Mouse (Mus musculus): ENCODE results near the gene Neu2. TPM values are rescaled to one million over a fixed set of nuclear protein-coding genes. Genes with fewer than 3 reads are reported as not detected.

The Neu2 gene
- polyA plus RNA-seq, 1 experiment = not detected

GRCm38 (mm10) chr1:87573800-87574215, 64.1 kb downstream of the Neu2 start, which contains the start of gene Ngef:
Ngef (minus strand) TSS chr1:87573870.
- no peaks in the 10 kb centered on the region for H3K4me1 ChIP-seq
- peaks cover 55% of the 10 kb centered on the region for H3K27me3 ChIP-seq (replicated peaks)
- no peak for TF ChIP-seq FLI1 (IDR thresholded peaks at IDR 0.05; ENCODE audit: low read length)
- no peak for TF ChIP-seq GATA1 (IDR thresholded peaks at IDR 0.05; ENCODE audit: borderline replicate concordance, low read length)
- H3K4me3 ChIP-seq (replicated peaks) = no peak within 1 kb of the TSS
- peaks cover 15% of the 10 kb centered on the region; the same call in 1 of the 2 replicates for H3K9me3 ChIP-seq
- H3K36me3 ChIP-seq (replicated peaks; ENCODE audit: low read length) = no peaks in the 10 kb centered on the region

- Histone ChIP-seq H3K36me3 (replicated peaks; ENCODE audit: low read length) (no peaks in the 10 kb centered on the region), H3K27me3 (replicated peaks) (peaks cover 50% of the 10 kb centered on the region), H3K4me3 (replicated peaks) (no peak overlapping the region), H3K9me3 (peaks cover 10% of the 10 kb centered on the region; the same call in 1 of the 2 replicates), H3K4me1 (no peaks in the 10 kb centered on the region; the same call in 1 of the 2 replicates)
- no peak for TF ChIP-seq FLI1 (IDR thresholded peaks at IDR 0.05; ENCODE audit: low read length)
- TF ChIP-seq GATA1 (IDR thresholded peaks at IDR 0.05; ENCODE audit: borderline replicate concordance, low read length) = no peak
Measured at GRCm38 (mm10) chr1:87574353-87574752, 64.7 kb downstream of the Neu2 start.

- Histone ChIP-seq H3K4me1 (no peaks in the 10 kb centered on the region; the same call in 1 of the 2 replicates), H3K27me3 (replicated peaks) (peaks cover 47% of the 10 kb centered on the region), H3K4me3 (replicated peaks) (no peak overlapping the region), H3K9me3 (peaks cover 5% of the 10 kb centered on the region; the same call in 1 of the 2 replicates), H3K36me3 (replicated peaks; ENCODE audit: low read length) (no peaks in the 10 kb centered on the region)
- TF ChIP-seq FLI1 (IDR thresholded peaks at IDR 0.05; ENCODE audit: low read length) = no peak
- no peak for TF ChIP-seq GATA1 (IDR thresholded peaks at IDR 0.05; ENCODE audit: borderline replicate concordance, low read length)
Measured at GRCm38 (mm10) chr1:87574785-87575184, 65.1 kb downstream of the Neu2 start.

- H3K4me1 ChIP-seq = peaks cover 11% of the 10 kb centered on the region
- no peak for TF ChIP-seq GATA1 (IDR thresholded peaks at IDR 0.05; ENCODE audit: borderline replicate concordance, low read length)
- TF ChIP-seq FLI1 (IDR thresholded peaks at IDR 0.05; ENCODE audit: low read length) = no peak
- H3K9me3 ChIP-seq = no peaks in the 10 kb centered on the region
- peaks cover 34% of the 10 kb centered on the region for H3K27me3 ChIP-seq (replicated peaks)
- H3K36me3 ChIP-seq (replicated peaks; ENCODE audit: low read length) = no peaks in the 10 kb centered on the region
- H3K4me3 ChIP-seq (replicated peaks) = no peak overlapping the region
Measured at GRCm38 (mm10) chr1:87578965-87579364, 69.3 kb downstream of the Neu2 start.

GRCm38 (mm10) chr1:87580824-87581223, 71.1 kb downstream of the Neu2 start:
- Histone ChIP-seq H3K9me3 (no peaks in the 10 kb centered on the region), H3K4me1 (peaks cover 11% of the 10 kb centered on the region)

GRCm38 (mm10) chr1:87589162-87589561, 79.5 kb downstream of the Neu2 start:
- H3K27me3 ChIP-seq (replicated peaks) = peaks cover 39% of the 10 kb centered on the region

More at GRCm38 (mm10) chr1:87580824-87581223, 71.1 kb downstream of the Neu2 start:
- Histone ChIP-seq H3K4me3 (replicated peaks) (peak overlapping the region; percentile 69), H3K27me3 (replicated peaks) (peaks cover 23% of the 10 kb centered on the region), H3K36me3 (replicated peaks; ENCODE audit: low read length) (no peaks in the 10 kb centered on the region)
- TF ChIP-seq GATA1 (IDR thresholded peaks at IDR 0.05; ENCODE audit: borderline replicate concordance, low read length) = no peak
- TF ChIP-seq FLI1 (IDR thresholded peaks at IDR 0.05; ENCODE audit: low read length) = no peak

GRCm38 (mm10) chr1:87589980-87590379, 80.3 kb downstream of the Neu2 start:
- H3K4me1 ChIP-seq = no peaks in the 10 kb centered on the region
- H3K9me3 ChIP-seq = no peaks in the 10 kb centered on the region
- H3K4me3 ChIP-seq (replicated peaks) = no peak overlapping the region
- H3K27me3 ChIP-seq (replicated peaks) = peaks cover 46% of the 10 kb centered on the region
- no peaks in the 10 kb centered on the region for H3K36me3 ChIP-seq (replicated peaks; ENCODE audit: low read length)
- TF ChIP-seq GATA1 (IDR thresholded peaks at IDR 0.05; ENCODE audit: borderline replicate concordance, low read length) = no peak
- TF ChIP-seq FLI1 (IDR thresholded peaks at IDR 0.05; ENCODE audit: low read length) = no peak

More at GRCm38 (mm10) chr1:87589162-87589561, 79.5 kb downstream of the Neu2 start:
- Histone ChIP-seq H3K9me3 (no peaks in the 10 kb centered on the region), H3K4me3 (replicated peaks) (no peak overlapping the region), H3K36me3 (replicated peaks; ENCODE audit: low read length) (no peaks in the 10 kb centered on the region), H3K4me1 (no peaks in the 10 kb centered on the region)
- TF ChIP-seq GATA1 (IDR thresholded peaks at IDR 0.05; ENCODE audit: borderline replicate concordance, low read length) (no peak), FLI1 (IDR thresholded peaks at IDR 0.05; ENCODE audit: low read length) (no peak)

- Histone ChIP-seq H3K27me3 (replicated peaks) (peaks cover 68% of the 10 kb centered on the region), H3K4me3 (replicated peaks) (no peak overlapping the region), H3K36me3 (replicated peaks; ENCODE audit: low read length) (no peaks in the 10 kb centered on the region), H3K4me1 (no peaks in the 10 kb centered on the region), H3K9me3 (no peaks in the 10 kb centered on the region)
- no peak for TF ChIP-seq FLI1 (IDR thresholded peaks at IDR 0.05; ENCODE audit: low read length)
- no peak for TF ChIP-seq GATA1 (IDR thresholded peaks at IDR 0.05; ENCODE audit: borderline replicate concordance, low read length)
Measured at GRCm38 (mm10) chr1:87594261-87594660, 84.6 kb downstream of the Neu2 start.

DNA sequence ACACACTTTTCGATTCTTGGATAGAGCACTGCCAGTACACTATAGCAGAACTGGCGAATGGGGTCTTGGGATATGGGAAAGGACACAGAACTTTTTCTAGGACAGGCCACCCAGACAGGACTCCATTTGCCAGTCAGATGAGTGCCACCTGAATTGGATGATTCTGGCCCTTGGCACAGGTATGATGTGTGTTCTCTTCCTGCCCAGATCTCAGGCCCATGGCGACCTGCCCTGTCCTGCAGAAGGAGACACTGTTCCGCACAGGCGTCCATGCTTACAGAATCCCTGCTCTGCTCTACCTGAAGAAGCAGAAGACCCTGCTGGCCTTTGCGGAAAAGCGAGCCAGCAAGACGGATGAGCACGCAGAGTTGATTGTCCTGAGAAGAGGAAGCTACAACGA, 85.0 kb downstream of the Neu2 start:
- TF ChIP-seq GATA1 (IDR thresholded peaks at IDR 0.05; ENCODE audit: borderline replicate concordance, low read length) (no peak), FLI1 (IDR thresholded peaks at IDR 0.05; ENCODE audit: low read length) (no peak)
- H3K27me3 ChIP-seq (replicated peaks) = peaks cover 64% of the 10 kb centered on the region

GRCm38 (mm10) chr1:87600533-87600932, 90.8 kb downstream of the Neu2 start:
- Histone ChIP-seq H3K4me1 (peaks cover 10% of the 10 kb centered on the region), H3K9me3 (no peaks in the 10 kb centered on the region), H3K36me3 (replicated peaks; ENCODE audit: low read length) (no peaks in the 10 kb centered on the region), H3K27me3 (replicated peaks) (peaks cover 69% of the 10 kb centered on the region), H3K4me3 (replicated peaks) (no peak overlapping the region)
- TF ChIP-seq FLI1 (IDR thresholded peaks at IDR 0.05; ENCODE audit: low read length) (no peak), GATA1 (IDR thresholded peaks at IDR 0.05; ENCODE audit: borderline replicate concordance, low read length) (no peak)

More for the DNA sequence above, 85.0 kb downstream of the Neu2 start:
- no peaks in the 10 kb centered on the region for H3K36me3 ChIP-seq (replicated peaks; ENCODE audit: low read length)
- H3K4me3 ChIP-seq (replicated peaks) = no peak overlapping the region
- H3K4me1 ChIP-seq = no peaks in the 10 kb centered on the region
- H3K9me3 ChIP-seq = no peaks in the 10 kb centered on the region
